Mouse (Mus musculus): ENCODE data around the gene Pde11a.

DNA sequence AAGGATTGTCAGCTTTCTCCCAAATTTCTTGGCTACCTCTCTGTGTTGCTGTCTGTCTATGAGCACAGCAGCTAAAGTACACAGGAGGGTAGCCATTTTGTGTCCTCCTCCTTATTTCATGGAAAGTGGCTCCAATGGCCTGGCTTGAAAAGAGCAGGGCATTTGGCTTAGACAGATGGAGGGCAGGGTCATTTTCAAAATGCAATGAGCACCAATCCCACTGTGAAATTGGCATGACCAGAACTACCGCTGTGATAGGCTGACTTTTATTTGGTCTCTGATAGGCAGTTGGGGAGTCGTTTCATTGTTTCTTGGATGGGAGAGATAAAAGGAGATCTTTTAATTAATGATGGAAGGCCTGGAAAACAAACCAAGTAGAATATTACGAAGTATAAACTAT is 354.7 kb downstream of the Pde11a start:
- TF ChIP-seq POLR2A (IDR thresholded peaks at IDR 0.05; ENCODE audit: extremely low read depth, insufficient read depth, low read length) (no peak), CTCF (IDR thresholded peaks at IDR 0.05; ENCODE audit: low read depth, low read length) (no peak)
